Mouse (Mus musculus): Measurements from ENCODE around the gene Tsc2. TPM values are rescaled to one million over a fixed set of nuclear protein-coding genes. Genes with fewer than 3 reads are reported as not detected.
A peak's percentile ranks its signal among the peaks of the same experiment; 100 is the strongest.

The Tsc2 gene
- polyA plus RNA-seq, 1 experiment from 2014 or later: 86.8 TPM

DNA sequence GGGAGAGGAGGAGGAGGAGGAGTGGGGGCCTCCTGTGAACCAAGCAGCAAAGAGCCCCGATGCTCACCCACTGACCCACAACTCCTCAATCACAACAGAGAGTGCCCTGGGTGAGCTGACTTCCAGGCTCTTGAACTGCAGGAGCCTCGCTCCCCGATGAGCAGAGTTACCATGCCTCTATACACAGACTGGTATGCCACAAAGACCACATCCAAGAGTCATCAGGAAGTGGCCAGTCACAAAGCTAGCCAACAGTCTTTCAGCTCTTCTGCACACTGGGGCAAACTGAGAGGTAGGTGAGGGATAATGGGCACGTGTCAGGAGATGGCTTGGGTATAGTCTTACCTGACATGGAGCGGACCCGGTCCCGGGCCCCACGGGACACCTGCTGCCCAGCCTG is 28.5 kb downstream of the Tsc2 start:
- H3K9ac ChIP-seq (replicated peaks; ENCODE audit: low read depth, low read length): no peak overlapping the region
- no peaks in the 10 kb centered on the region for H3K4me1 ChIP-seq (replicated peaks; ENCODE audit: control insufficient read depth, insufficient read depth, low read length)
- H3K9me3 ChIP-seq (ENCODE audit: control insufficient read depth, low read length): no peaks in the 10 kb centered on the region
- H3K27ac ChIP-seq (ENCODE audit: low read length): no peak overlapping the region
- H3K36me3 ChIP-seq (ENCODE audit: control insufficient read depth, insufficient read depth): peaks cover 26% of the 10 kb centered on the region
- H3K4me3 ChIP-seq (replicated peaks; ENCODE audit: low read length): no peak overlapping the region
- 93% methylated on average over 8 of the region's 8 CpGs for WGBS
- H3K27me3 ChIP-seq (replicated peaks; ENCODE audit: control insufficient read depth, insufficient read depth, low read length): no peaks in the 10 kb centered on the region
- H3K4me2 ChIP-seq (ENCODE audit: low read length): no peak overlapping the region
- ATAC-seq: no peak

DNA sequence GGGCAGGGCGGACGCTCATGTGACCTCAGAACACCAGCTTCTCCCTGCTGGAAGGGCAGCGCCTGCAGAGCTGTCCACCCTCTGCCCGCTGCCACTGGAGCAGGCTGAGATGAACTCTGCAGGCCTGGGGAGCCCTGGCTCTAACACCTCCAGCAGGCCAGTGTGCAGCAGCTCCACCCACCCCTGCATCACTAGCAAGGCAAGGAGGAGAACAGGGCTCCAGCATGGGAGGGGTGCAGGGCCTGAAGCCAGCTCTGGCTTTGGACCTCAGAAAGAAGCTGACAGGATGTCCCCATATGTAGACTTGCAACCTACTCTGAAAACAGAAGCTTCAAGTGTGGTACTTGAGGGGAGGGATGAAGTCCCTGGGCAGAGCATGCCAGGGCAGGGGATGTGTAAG is 31.9 kb downstream of the Tsc2 start:
- Histone ChIP-seq H3K27ac (ENCODE audit: low read length) (no peak overlapping the region), H3K9ac (replicated peaks; ENCODE audit: low read depth, low read length) (no peak overlapping the region), H3K4me2 (ENCODE audit: low read length) (no peak overlapping the region), H3K27me3 (replicated peaks; ENCODE audit: control insufficient read depth, insufficient read depth, low read length) (no peaks in the 10 kb centered on the region), H3K4me1 (replicated peaks; ENCODE audit: control insufficient read depth, insufficient read depth, low read length) (no peaks in the 10 kb centered on the region), H3K4me3 (replicated peaks; ENCODE audit: low read length) (no peak overlapping the region), H3K36me3 (ENCODE audit: control insufficient read depth, insufficient read depth) (peaks cover 39% of the 10 kb centered on the region), H3K9me3 (ENCODE audit: control insufficient read depth, low read length) (no peaks in the 10 kb centered on the region)
- 88% methylated on average over 4 of the region's 4 CpGs for WGBS
- no peak for ATAC-seq

GRCm38 (mm10) chr17:24597989-24598388 is 34.4 kb downstream of the Tsc2 start:
- Histone ChIP-seq H3K9me3 (ENCODE audit: control insufficient read depth, low read length) (no peaks in the 10 kb centered on the region), H3K4me1 (replicated peaks; ENCODE audit: control insufficient read depth, insufficient read depth, low read length) (no peaks in the 10 kb centered on the region), H3K27me3 (replicated peaks; ENCODE audit: control insufficient read depth, insufficient read depth, low read length) (no peaks in the 10 kb centered on the region), H3K4me2 (ENCODE audit: low read length) (no peak overlapping the region), H3K36me3 (ENCODE audit: control insufficient read depth, insufficient read depth) (peaks cover 44% of the 10 kb centered on the region), H3K27ac (ENCODE audit: low read length) (no peak overlapping the region), H3K9ac (replicated peaks; ENCODE audit: low read depth, low read length) (no peak overlapping the region), H3K4me3 (replicated peaks; ENCODE audit: low read length) (no peak overlapping the region)
- ATAC-seq: no peak
- WGBS: 96% methylated on average over 3 of the region's 3 CpGs

GRCm38 (mm10) chr17:24596471-24597183 is 35.8 kb downstream of the Tsc2 start:
- Histone ChIP-seq H3K27me3 (replicated peaks; ENCODE audit: control insufficient read depth, insufficient read depth, low read length) (no peaks in the 10 kb centered on the region), H3K27ac (ENCODE audit: low read length) (no peak overlapping the region), H3K4me3 (replicated peaks; ENCODE audit: low read length) (no peak overlapping the region), H3K9ac (replicated peaks; ENCODE audit: low read depth, low read length) (no peak overlapping the region), H3K4me2 (ENCODE audit: low read length) (no peak overlapping the region), H3K36me3 (ENCODE audit: control insufficient read depth, insufficient read depth) (peaks cover 46% of the 10 kb centered on the region), H3K9me3 (ENCODE audit: control insufficient read depth, low read length) (no peaks in the 10 kb centered on the region), H3K4me1 (replicated peaks; ENCODE audit: control insufficient read depth, insufficient read depth, low read length) (no peaks in the 10 kb centered on the region)
- ATAC-seq: no peak
- WGBS: 88% methylated on average over 19 of the region's 19 CpGs

- Histone ChIP-seq H3K9me3 (ENCODE audit: control insufficient read depth, low read length) (no peaks in the 10 kb centered on the region), H3K9ac (replicated peaks; ENCODE audit: low read depth, low read length) (no peak overlapping the region), H3K36me3 (ENCODE audit: control insufficient read depth, insufficient read depth) (peaks cover 47% of the 10 kb centered on the region), H3K4me1 (replicated peaks; ENCODE audit: control insufficient read depth, insufficient read depth, low read length) (no peaks in the 10 kb centered on the region), H3K4me2 (ENCODE audit: low read length) (no peak overlapping the region), H3K27ac (ENCODE audit: low read length) (no peak overlapping the region), H3K27me3 (replicated peaks; ENCODE audit: control insufficient read depth, insufficient read depth, low read length) (no peaks in the 10 kb centered on the region), H3K4me3 (replicated peaks; ENCODE audit: low read length) (no peak overlapping the region)
- 80% methylated on average over 5 of the region's 5 CpGs for WGBS
- no peak for ATAC-seq
Measured at GRCm38 (mm10) chr17:24596073-24596466, 36.4 kb downstream of the Tsc2 start.

- no peak overlapping the region for H3K27ac ChIP-seq (ENCODE audit: low read length)
- H3K4me2 ChIP-seq (ENCODE audit: low read length): no peak overlapping the region
- ATAC-seq: no peak
- H3K9me3 ChIP-seq (ENCODE audit: control insufficient read depth, low read length): no peaks in the 10 kb centered on the region
- no peaks in the 10 kb centered on the region for H3K27me3 ChIP-seq (replicated peaks; ENCODE audit: control insufficient read depth, insufficient read depth, low read length)
- 76% methylated on average over 17 of the region's 17 CpGs for WGBS
- H3K4me1 ChIP-seq (replicated peaks; ENCODE audit: control insufficient read depth, insufficient read depth, low read length): no peaks in the 10 kb centered on the region
- no peak overlapping the region for H3K9ac ChIP-seq (replicated peaks; ENCODE audit: low read depth, low read length)
- H3K36me3 ChIP-seq (ENCODE audit: control insufficient read depth, insufficient read depth): peaks cover 52% of the 10 kb centered on the region
- H3K4me3 ChIP-seq (replicated peaks; ENCODE audit: low read length): no peak overlapping the region
Measured at GRCm38 (mm10) chr17:24595126-24596072, 37.0 kb downstream of the Tsc2 start.

DNA sequence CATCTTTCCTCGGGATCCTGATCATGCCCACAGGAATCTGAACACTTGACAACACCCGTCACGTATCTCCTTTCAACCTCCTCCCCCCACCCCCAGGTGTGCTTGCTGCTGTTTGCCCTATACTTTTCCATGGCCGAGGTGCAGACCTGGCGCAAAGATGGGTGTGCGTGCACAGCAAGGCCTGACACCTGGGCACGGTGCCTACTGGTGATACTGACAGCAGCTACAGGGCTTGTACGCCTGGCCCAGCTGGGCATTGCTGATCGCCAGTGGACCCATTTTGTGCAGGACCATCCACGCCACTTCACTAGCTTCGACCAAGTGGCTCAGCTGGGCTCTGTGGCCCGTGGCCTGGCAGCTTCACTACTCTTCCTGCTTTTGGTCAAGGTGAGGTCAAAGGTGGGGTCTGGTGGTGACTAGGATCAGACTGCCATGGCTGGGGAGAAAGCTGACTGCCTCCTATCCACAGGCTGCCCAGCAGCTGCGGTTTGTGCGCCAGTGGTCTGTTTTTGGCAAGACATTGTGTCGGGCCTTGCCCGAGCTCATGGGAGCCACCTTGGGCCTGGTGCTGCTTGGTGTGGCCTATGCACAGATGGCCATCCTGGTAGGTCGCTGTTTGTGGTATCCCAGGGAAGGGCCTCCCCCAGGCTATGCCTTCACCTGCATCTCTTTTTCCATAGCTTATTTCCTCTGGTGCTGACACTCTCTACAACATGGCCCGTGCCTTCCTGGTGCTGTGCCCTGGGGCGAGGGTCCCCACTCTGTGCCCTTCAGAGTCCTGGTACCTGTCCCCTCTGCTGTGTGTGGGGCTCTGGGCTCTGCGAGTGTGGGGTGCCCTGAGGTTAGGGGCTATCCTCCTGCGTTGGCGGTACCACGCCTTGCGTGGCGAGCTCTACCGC is 38.2 kb downstream of the Tsc2 start:
- 0 out of 2 replicates have a peak, but pooled peaks have one; percentile 28 for ATAC-seq
- Histone ChIP-seq H3K4me1 (replicated peaks; ENCODE audit: control insufficient read depth, insufficient read depth, low read length) (no peaks in the 10 kb centered on the region), H3K27ac (ENCODE audit: low read length) (no peak overlapping the region), H3K27me3 (replicated peaks; ENCODE audit: control insufficient read depth, insufficient read depth, low read length) (no peaks in the 10 kb centered on the region), H3K4me3 (replicated peaks; ENCODE audit: low read length) (no peak overlapping the region), H3K36me3 (ENCODE audit: control insufficient read depth, insufficient read depth) (peaks cover 55% of the 10 kb centered on the region), H3K9ac (replicated peaks; ENCODE audit: low read depth, low read length) (no peak overlapping the region), H3K9me3 (ENCODE audit: control insufficient read depth, low read length) (no peaks in the 10 kb centered on the region), H3K4me2 (ENCODE audit: low read length) (no peak overlapping the region)
- 94% methylated on average over 26 of the region's 26 CpGs for WGBS

DNA sequence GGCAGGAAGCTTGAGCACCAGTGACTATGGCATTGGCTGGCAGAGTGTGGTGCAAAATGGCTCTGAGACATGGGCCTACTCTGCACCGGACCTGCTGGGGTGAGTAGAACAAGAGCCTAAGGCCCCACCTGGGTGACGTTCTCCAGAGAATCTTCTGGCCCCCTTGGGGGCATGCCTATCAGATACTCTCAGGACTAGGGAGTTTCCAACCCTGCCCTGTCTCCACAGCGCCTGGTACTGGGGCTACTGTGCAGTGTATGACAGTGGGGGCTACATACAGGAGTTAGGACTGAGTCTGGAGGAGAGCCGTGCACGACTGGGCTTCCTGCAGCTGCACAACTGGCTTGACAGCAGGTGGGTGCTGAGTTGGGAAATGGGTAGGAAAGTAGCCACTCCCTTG is 39.2 kb downstream of the Tsc2 start:
- Histone ChIP-seq H3K4me2 (ENCODE audit: low read length) (no peak overlapping the region), H3K9ac (replicated peaks; ENCODE audit: low read depth, low read length) (no peak overlapping the region), H3K27me3 (replicated peaks; ENCODE audit: control insufficient read depth, insufficient read depth, low read length) (no peaks in the 10 kb centered on the region), H3K27ac (ENCODE audit: low read length) (no peak overlapping the region), H3K4me1 (replicated peaks; ENCODE audit: control insufficient read depth, insufficient read depth, low read length) (no peaks in the 10 kb centered on the region), H3K36me3 (ENCODE audit: control insufficient read depth, insufficient read depth) (peaks cover 55% of the 10 kb centered on the region), H3K4me3 (replicated peaks; ENCODE audit: low read length) (no peak overlapping the region), H3K9me3 (ENCODE audit: control insufficient read depth, low read length) (no peaks in the 10 kb centered on the region)
- no peak for ATAC-seq
- WGBS: 87% methylated on average over 5 of the region's 5 CpGs

DNA sequence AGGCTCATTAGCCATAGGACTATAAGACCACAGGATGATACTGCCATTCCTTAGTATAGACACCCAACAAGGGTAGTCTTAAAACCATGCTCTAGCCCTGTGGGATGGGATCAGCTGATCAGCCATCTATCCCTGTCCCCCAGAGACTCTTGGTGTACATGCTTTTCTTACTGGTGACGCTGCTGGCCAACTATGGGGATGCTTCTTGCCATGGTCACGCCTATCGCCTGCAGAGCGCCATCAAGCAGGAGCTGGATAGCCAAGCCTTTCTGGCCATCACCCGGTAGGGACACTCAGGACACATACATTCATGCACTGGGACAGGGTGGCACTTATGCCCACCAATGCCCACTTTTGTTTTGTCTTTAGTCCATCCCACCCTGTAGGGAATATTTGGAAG is 40.7 kb downstream of the Tsc2 start:
- no peaks in the 10 kb centered on the region for H3K27me3 ChIP-seq (replicated peaks; ENCODE audit: control insufficient read depth, insufficient read depth, low read length)
- no peak overlapping the region for H3K4me3 ChIP-seq (replicated peaks; ENCODE audit: low read length)
- H3K4me1 ChIP-seq (replicated peaks; ENCODE audit: control insufficient read depth, insufficient read depth, low read length): no peaks in the 10 kb centered on the region
- no peak overlapping the region for H3K4me2 ChIP-seq (ENCODE audit: low read length)
- H3K36me3 ChIP-seq (ENCODE audit: control insufficient read depth, insufficient read depth): peaks cover 45% of the 10 kb centered on the region
- no peak overlapping the region for H3K9ac ChIP-seq (replicated peaks; ENCODE audit: low read depth, low read length)
- WGBS: 97% methylated on average over 5 of the region's 5 CpGs
- no peak for ATAC-seq
- H3K27ac ChIP-seq (ENCODE audit: low read length): no peak overlapping the region
- no peaks in the 10 kb centered on the region for H3K9me3 ChIP-seq (ENCODE audit: control insufficient read depth, low read length)
